Mouse (Mus musculus): ENCODE data around the gene Stac3. TPM values are rescaled to one million over a fixed set of nuclear protein-coding genes. Genes with fewer than 3 reads are reported as not detected.

The Stac3 gene
- total and polyA plus RNA-seq, 2 experiments from 2014 or later = 0.30 TPM; not detected in 1

DNA sequence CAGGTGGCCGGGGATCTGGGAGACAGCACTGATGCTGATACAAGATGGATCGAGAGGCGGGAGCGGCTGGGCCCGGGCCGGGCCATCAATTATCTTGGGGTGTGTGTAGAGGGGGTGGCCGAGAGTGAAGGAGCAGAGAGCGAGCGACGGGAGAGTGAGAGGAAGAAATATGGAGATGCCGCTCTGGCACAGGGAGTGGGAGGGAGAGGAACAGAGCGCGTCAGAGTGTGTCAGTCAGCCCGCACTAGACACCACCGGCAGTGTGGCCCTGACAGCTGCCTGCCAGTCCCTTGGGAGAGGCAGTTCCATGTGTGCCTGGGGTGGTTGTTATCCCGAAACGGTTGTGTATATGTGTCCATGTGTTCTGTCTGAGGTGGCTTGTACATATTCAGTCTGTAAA, 26.0 kb downstream of the Stac3 start:
- DNase-seq (ENCODE audit: low spot score) (no peak), ATAC-seq (ENCODE audit: insufficient read depth, low read depth) (no peak)
- Histone ChIP-seq H3K4me2 (ENCODE audit: low read depth, low read length) (no peak overlapping the region), H3K4me3 (ENCODE audit: low read depth, low read length) (no peak overlapping the region), H3K27me3 (ENCODE audit: control insufficient read depth, insufficient read depth, low read length) (peaks cover 89% of the 10 kb centered on the region), H3K9ac (replicated peaks; ENCODE audit: low read depth, low read length) (no peak overlapping the region), H3K4me1 (ENCODE audit: control insufficient read depth, insufficient read depth) (peaks cover 6% of the 10 kb centered on the region; the same call in 1 of the 2 replicates), H3K27ac (ENCODE audit: low read depth) (no peak overlapping the region), H3K9me3 (replicated peaks; ENCODE audit: control insufficient read depth, low read length) (no peaks in the 10 kb centered on the region), H3K36me3 (replicated peaks; ENCODE audit: control insufficient read depth, insufficient read depth, low read length) (no peaks in the 10 kb centered on the region)
- WGBS = 12% methylated on average over 17 of the region's 17 CpGs
- no peak for TF ChIP-seq EP300 (IDR thresholded peaks at IDR 0.05; ENCODE audit: low read depth)
- TF ChIP-seq CTCF (IDR thresholded peaks at IDR 0.05; ENCODE audit: low read depth) = no peak

GRCm38 (mm10) chr10:127530945-127531344, 29.5 kb downstream of the Stac3 start:
- Histone ChIP-seq H3K27ac (ENCODE audit: low read depth) (no peak overlapping the region), H3K9me3 (replicated peaks; ENCODE audit: control insufficient read depth, low read length) (no peaks in the 10 kb centered on the region), H3K4me3 (ENCODE audit: low read depth, low read length) (no peak overlapping the region), H3K36me3 (replicated peaks; ENCODE audit: control insufficient read depth, insufficient read depth, low read length) (no peaks in the 10 kb centered on the region), H3K4me1 (ENCODE audit: control insufficient read depth, insufficient read depth) (peaks cover 13% of the 10 kb centered on the region; the same call in 1 of the 2 replicates), H3K27me3 (ENCODE audit: control insufficient read depth, insufficient read depth, low read length) (peaks cover 100% of the 10 kb centered on the region), H3K4me2 (ENCODE audit: low read depth, low read length) (no peak overlapping the region), H3K9ac (replicated peaks; ENCODE audit: low read depth, low read length) (no peak overlapping the region)
- ATAC-seq (ENCODE audit: insufficient read depth, low read depth) (no peak), DNase-seq (ENCODE audit: low spot score) (no peak)
- TF ChIP-seq EP300 (IDR thresholded peaks at IDR 0.05; ENCODE audit: low read depth) = no peak
- TF ChIP-seq CTCF (IDR thresholded peaks at IDR 0.05; ENCODE audit: low read depth) = no peak
- WGBS = under 1% methylated on average over 18 of the region's 25 CpGs

DNA sequence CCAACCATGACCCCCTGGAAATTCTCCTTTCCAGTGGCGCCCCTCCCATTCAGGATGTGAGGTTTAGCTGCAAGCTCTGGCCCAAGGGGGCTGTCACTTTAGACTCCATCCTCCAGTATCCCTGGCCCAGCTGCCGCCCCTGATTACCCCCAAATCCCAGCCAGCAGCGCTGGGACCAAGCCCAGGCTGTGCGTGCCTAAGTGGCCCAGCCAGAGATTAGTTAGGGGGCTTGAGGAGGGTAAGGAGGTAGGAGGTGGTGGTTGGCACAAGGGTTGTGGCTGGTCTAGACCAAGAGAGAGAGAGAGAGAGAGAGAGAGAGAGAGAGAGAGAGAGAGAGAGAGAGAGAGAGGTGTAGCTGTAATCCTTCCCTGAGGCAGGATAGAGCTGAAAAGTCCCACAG, 30.1 kb downstream of the Stac3 start:
- TF ChIP-seq CTCF (IDR thresholded peaks at IDR 0.05; ENCODE audit: low read depth) (no peak), EP300 (IDR thresholded peaks at IDR 0.05; ENCODE audit: low read depth) (no peak)
- DNase-seq (ENCODE audit: low spot score) (no peak), ATAC-seq (ENCODE audit: insufficient read depth, low read depth) (no peak)
- Histone ChIP-seq H3K4me1 (ENCODE audit: control insufficient read depth, insufficient read depth) (peaks cover 8% of the 10 kb centered on the region; the same call in 1 of the 2 replicates), H3K27me3 (ENCODE audit: control insufficient read depth, insufficient read depth, low read length) (peaks cover 100% of the 10 kb centered on the region), H3K4me3 (ENCODE audit: low read depth, low read length) (no peak overlapping the region), H3K9ac (replicated peaks; ENCODE audit: low read depth, low read length) (no peak overlapping the region), H3K9me3 (replicated peaks; ENCODE audit: control insufficient read depth, low read length) (no peaks in the 10 kb centered on the region), H3K4me2 (ENCODE audit: low read depth, low read length) (no peak overlapping the region), H3K36me3 (replicated peaks; ENCODE audit: control insufficient read depth, insufficient read depth, low read length) (no peaks in the 10 kb centered on the region), H3K27ac (ENCODE audit: low read depth) (no peak overlapping the region)
- WGBS = 4% methylated on average over 4 of the region's 4 CpGs

GRCm38 (mm10) chr10:127534036-127534928, 32.8 kb downstream of the Stac3 start, which contains the start of gene Nxph4:
Gene Nxph4, minus strand, starts transcription at chr10:127534559.
- 0 out of 2 replicates have a peak, but pooled peaks cover 7% of the 10 kb centered on the region for H3K4me1 ChIP-seq (ENCODE audit: control insufficient read depth, insufficient read depth)
- TF ChIP-seq CTCF (IDR thresholded peaks at IDR 0.05; ENCODE audit: low read depth) = no peak
- DNase-seq (ENCODE audit: low spot score) (no peak), ATAC-seq (ENCODE audit: insufficient read depth, low read depth) (no peak; the same call in 1 of the 2 replicates)
- H3K27me3 ChIP-seq (ENCODE audit: control insufficient read depth, insufficient read depth, low read length) = peaks cover 83% of the 10 kb centered on the region
- 0 out of 2 replicates have a peak within 1 kb of the TSS, but pooled peaks have one; percentile 8 for H3K9ac ChIP-seq (replicated peaks; ENCODE audit: low read depth, low read length)
- no peak within 1 kb of the TSS for H3K27ac ChIP-seq (ENCODE audit: low read depth)
- H3K4me2 ChIP-seq (ENCODE audit: low read depth, low read length) = peak within 1 kb of the TSS; percentile 84
- H3K4me3 ChIP-seq (ENCODE audit: low read depth, low read length) = peak within 1 kb of the TSS; percentile 54
- H3K9me3 ChIP-seq (replicated peaks; ENCODE audit: control insufficient read depth, low read length) = no peaks in the 10 kb centered on the region
- no peaks in the 10 kb centered on the region for H3K36me3 ChIP-seq (replicated peaks; ENCODE audit: control insufficient read depth, insufficient read depth, low read length)
- under 1% methylated on average over 65 of the region's 78 CpGs for WGBS

DNA sequence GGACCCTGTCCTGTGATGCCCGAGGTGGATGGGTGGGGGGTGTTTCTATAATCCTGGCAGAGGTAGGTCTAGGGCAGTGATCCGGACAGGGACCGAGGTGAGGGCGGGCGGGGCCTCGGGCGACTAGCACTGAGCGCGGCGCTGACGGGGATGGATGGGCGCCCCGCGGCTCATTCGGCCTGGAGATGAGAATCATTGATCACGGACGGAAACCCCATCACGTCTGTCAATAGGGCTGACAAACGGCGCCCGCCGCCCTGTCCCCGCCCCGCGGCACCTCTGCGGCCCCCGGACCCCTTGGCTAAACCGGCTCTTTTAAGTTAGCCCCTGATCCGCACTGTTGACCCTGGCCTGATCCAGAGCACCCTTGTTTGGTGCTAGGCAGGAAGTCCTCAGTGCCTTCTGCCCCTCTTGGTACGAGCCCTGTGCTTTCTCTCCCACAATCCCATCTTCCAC, 33.5 kb downstream of the Stac3 start:
- H3K27ac ChIP-seq (ENCODE audit: low read depth) = no peak overlapping the region
- ATAC-seq (ENCODE audit: insufficient read depth, low read depth) (no peak), DNase-seq (ENCODE audit: low spot score) (no peak)
- peak overlapping the region; percentile 84 for H3K4me2 ChIP-seq (ENCODE audit: low read depth, low read length)
- H3K9me3 ChIP-seq (replicated peaks; ENCODE audit: control insufficient read depth, low read length) = no peaks in the 10 kb centered on the region
- no peak overlapping the region for H3K9ac ChIP-seq (replicated peaks; ENCODE audit: low read depth, low read length)
- H3K27me3 ChIP-seq (ENCODE audit: control insufficient read depth, insufficient read depth, low read length) = peaks cover 76% of the 10 kb centered on the region
- WGBS = 2% methylated on average over 29 of the region's 30 CpGs
- no peaks in the 10 kb centered on the region for H3K36me3 ChIP-seq (replicated peaks; ENCODE audit: control insufficient read depth, insufficient read depth, low read length)
- TF ChIP-seq EP300 (IDR thresholded peaks at IDR 0.05; ENCODE audit: low read depth) (no peak), CTCF (IDR thresholded peaks at IDR 0.05; ENCODE audit: low read depth) (no peak)
- 0 out of 2 replicates have a peak, but pooled peaks cover 7% of the 10 kb centered on the region for H3K4me1 ChIP-seq (ENCODE audit: control insufficient read depth, insufficient read depth)
- H3K4me3 ChIP-seq (ENCODE audit: low read depth, low read length) = peak overlapping the region; percentile 54
